Mouse (Mus musculus) heart, postnatal 0 days (tissue): ENCODE measurements at regions not wholly inside any gene's neighbourhood (a gene's known extent, or its start where the extent isn't known, plus 50 kb on each side); places are given as distances from the start of the nearest gene placed in this dataset.

Experiments used
- CTCF ChIP-seq: IDR thresholded peaks from 2 replicates; pipeline ENCODE4 v1.5.1; 2016; ENCODE audit warnings: antibody characterized with exemption, control low read depth, low read depth
- EP300 ChIP-seq: IDR thresholded peaks from 2 replicates; pipeline ENCODE4 v1.6.1; 2016; ENCODE audit warnings: antibody characterized with exemption, low read depth

DNA sequence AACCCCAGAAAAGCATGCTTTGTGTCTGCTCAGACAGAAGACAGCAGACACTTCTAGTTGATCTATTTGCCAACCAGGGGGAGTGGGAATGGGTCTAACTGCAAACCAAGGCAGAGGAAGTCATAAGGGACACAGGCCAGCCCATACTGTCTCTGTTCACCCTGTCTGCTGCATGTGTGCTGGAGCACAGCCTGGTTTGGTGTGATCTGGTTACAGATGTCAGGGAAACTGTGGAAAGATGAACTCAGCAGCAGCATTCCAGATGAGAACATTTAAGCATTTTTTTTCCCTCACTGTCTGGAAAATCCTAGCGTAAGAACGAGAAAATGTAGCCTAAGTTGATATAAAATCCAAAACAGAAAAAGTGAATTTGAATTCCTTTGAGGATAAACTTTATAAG, 336.2 kb downstream of the Ptprc start:
- TF ChIP-seq CTCF (no peak), EP300 (no peak)
